29 mouse cellular contexts compared by ENCODE assay signal in the genomic region with DNA sequence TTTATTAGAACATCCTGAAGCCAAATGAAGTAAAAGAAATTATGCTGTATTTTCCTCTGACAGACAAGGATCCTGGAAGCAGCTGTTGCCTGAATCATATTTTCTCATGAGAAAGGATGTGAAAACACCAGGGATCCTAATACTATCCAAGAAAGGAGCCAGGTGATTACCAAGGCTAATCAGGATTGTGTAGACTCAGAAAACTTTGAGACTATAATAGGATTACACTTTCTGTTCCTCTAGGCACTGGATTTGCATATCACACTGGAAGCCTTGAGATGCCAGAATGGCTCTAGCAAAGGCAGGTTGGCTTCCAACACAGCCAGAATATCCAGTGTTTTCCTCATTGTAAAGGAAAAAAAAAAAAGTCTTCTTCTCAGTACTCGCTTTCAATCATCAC.
DNase-seq lines count a peak whose midpoint lies in the region; ATAC-seq and TF ChIP-seq lines count a peak whose summit lies in the region.
"Had no signal": no experiment of that assay in that cellular context is flagged by ENCODE, and none has a peak within 500 bp of the region (broad histone marks: within the 10 kb centered on the region; RNA-seq: fewer than 3 reads in every experiment).

No protein-coding gene starts in this region.

- no peaks in the 10 kb centered on the region for H3K27me3 ChIP-seq in hindbrain, postnatal 0 days (ENCODE audit: insufficient read depth, low read length)
- H3K27me3 ChIP-seq in hindbrain, embryonic 13.5 days: no peaks in the 10 kb centered on the region
- H3K27me3 ChIP-seq in midbrain, embryonic 13.5 days: no peaks in the 10 kb centered on the region
- no peaks in the 10 kb centered on the region for H3K27me3 ChIP-seq in midbrain, embryonic 16.5 days (ENCODE audit: control insufficient read depth, insufficient read depth, low read depth, low read length)
- H3K27me3 ChIP-seq in midbrain, embryonic 14.5 days (ENCODE audit: control insufficient read depth, insufficient read depth, low read length): no peaks in the 10 kb centered on the region
- H3K27me3 ChIP-seq in liver, postnatal 0 days (ENCODE audit: insufficient read depth, low read length): no peaks in the 10 kb centered on the region
- H3K27me3 ChIP-seq: CH12.LX; embryonic facial prominence, embryonic 15.5 days; heart, embryonic 15.5 days; Patski had no signal

- WGBS in hindbrain, postnatal 0 days: 63% methylated on average over 1 of the region's 1 CpGs
- WGBS in hindbrain, embryonic 13.5 days: 76% methylated on average over 1 of the region's 1 CpGs
- WGBS in midbrain, embryonic 13.5 days: 30% methylated on average over 1 of the region's 1 CpGs
- WGBS in midbrain, embryonic 16.5 days: 35% methylated on average over 1 of the region's 1 CpGs
- WGBS in midbrain, embryonic 14.5 days: 33% methylated on average over 1 of the region's 1 CpGs
- 69% methylated on average over 1 of the region's 1 CpGs for WGBS in liver, postnatal 0 days (ENCODE audit: insufficient replicate concordance)

- peak; percentile 3 for DNase-seq in hindbrain, postnatal 0 days (ENCODE audit: low spot score)
- peak; percentile 31 for DNase-seq in midbrain, embryonic 14.5 days
- DNase-seq in liver, postnatal 0 days: no peak
- DNase-seq in thymus, postnatal 25 days: no peak
- DNase-seq: adrenal gland, postnatal 10 days; B cell, adult 2 months; cerebellum, adult 11-12 months; cerebellum, adult 8-10 months; cerebellum, postnatal 10 days; cerebellum, postnatal 36 days; embryo, embryonic 11 days; forebrain, postnatal 0 days; gastrocnemius, adult 2 months; gastrocnemius, postnatal 14 days; heart, adult 11 months; heart, postnatal 10 days; heart, postnatal 36 days had no signal

- no peaks in the 10 kb centered on the region for H3K9me3 ChIP-seq in hindbrain, postnatal 0 days (ENCODE audit: low read length)
- no peaks in the 10 kb centered on the region for H3K9me3 ChIP-seq in hindbrain, embryonic 13.5 days
- no peaks in the 10 kb centered on the region for H3K9me3 ChIP-seq in midbrain, embryonic 13.5 days
- no peaks in the 10 kb centered on the region for H3K9me3 ChIP-seq in midbrain, embryonic 16.5 days (replicated peaks; ENCODE audit: control insufficient read depth, low read length, poor library complexity, severe bottlenecking)
- no peaks in the 10 kb centered on the region for H3K9me3 ChIP-seq in midbrain, embryonic 14.5 days (ENCODE audit: control insufficient read depth, low read length)
- H3K9me3 ChIP-seq in liver, postnatal 0 days (ENCODE audit: low read length): no peaks in the 10 kb centered on the region
- H3K9me3 ChIP-seq: embryonic facial prominence, embryonic 15.5 days; G1E; heart, embryonic 15.5 days; hindbrain, embryonic 10.5 days had no signal

- H3K4me1 ChIP-seq in hindbrain, postnatal 0 days (ENCODE audit: insufficient read depth, low read length): no peaks in the 10 kb centered on the region
- H3K4me1 ChIP-seq in hindbrain, embryonic 13.5 days (replicated peaks): no peaks in the 10 kb centered on the region
- no peaks in the 10 kb centered on the region for H3K4me1 ChIP-seq in midbrain, embryonic 13.5 days (replicated peaks)
- H3K4me1 ChIP-seq in midbrain, embryonic 16.5 days (ENCODE audit: control insufficient read depth, insufficient read depth, low read length): no peaks in the 10 kb centered on the region
- H3K4me1 ChIP-seq in midbrain, embryonic 14.5 days (ENCODE audit: control insufficient read depth, insufficient read depth, low read length): 0 out of 2 replicates have a peak, but pooled peaks cover 3% of the 10 kb centered on the region
- H3K4me1 ChIP-seq in liver, postnatal 0 days (ENCODE audit: insufficient read depth): no peaks in the 10 kb centered on the region
- H3K4me1 ChIP-seq: embryonic facial prominence, embryonic 15.5 days; heart, embryonic 15.5 days; hindbrain, embryonic 10.5 days had no signal

- no peaks in the 10 kb centered on the region for H3K36me3 ChIP-seq in hindbrain, postnatal 0 days (ENCODE audit: insufficient read depth, low read length)
- H3K36me3 ChIP-seq in hindbrain, embryonic 13.5 days: no peaks in the 10 kb centered on the region
- no peaks in the 10 kb centered on the region for H3K36me3 ChIP-seq in midbrain, embryonic 13.5 days
- H3K36me3 ChIP-seq in midbrain, embryonic 16.5 days (ENCODE audit: control insufficient read depth, insufficient read depth, low read length): no peaks in the 10 kb centered on the region
- no peaks in the 10 kb centered on the region for H3K36me3 ChIP-seq in midbrain, embryonic 14.5 days (ENCODE audit: control insufficient read depth, insufficient read depth, low read length)
- H3K36me3 ChIP-seq in liver, postnatal 0 days (replicated peaks; ENCODE audit: insufficient read depth, low read length): no peaks in the 10 kb centered on the region
- H3K36me3 ChIP-seq: embryonic facial prominence, embryonic 15.5 days; G1E; heart, embryonic 15.5 days; hindbrain, embryonic 10.5 days had no signal

- ATAC-seq in hindbrain, postnatal 0 days: no peak
- ATAC-seq in hindbrain, embryonic 13.5 days (ENCODE audit: low FRiP score): no peak
- 0 out of 2 replicates have a peak, but pooled peaks have one; percentile 55 for ATAC-seq in midbrain, embryonic 13.5 days
- no peak for ATAC-seq in midbrain, embryonic 16.5 days
- no peak; the same call in 1 of the 2 replicates for ATAC-seq in midbrain, embryonic 14.5 days (ENCODE audit: low FRiP score, low TSS enrichment)
- ATAC-seq in liver, postnatal 0 days: no peak
- ATAC-seq: forebrain, embryonic 14.5 days; forebrain, postnatal 0 days; Patski had no signal

- H3K4me3 ChIP-seq in hindbrain, postnatal 0 days (ENCODE audit: low read length): no peak overlapping the region
- no peak overlapping the region for H3K4me3 ChIP-seq in hindbrain, embryonic 13.5 days
- no peak overlapping the region for H3K4me3 ChIP-seq in midbrain, embryonic 13.5 days (replicated peaks)
- no peak overlapping the region for H3K4me3 ChIP-seq in midbrain, embryonic 16.5 days (ENCODE audit: low read depth, low read length)
- no peak overlapping the region for H3K4me3 ChIP-seq in midbrain, embryonic 14.5 days (replicated peaks; ENCODE audit: low read depth, low read length)
- H3K4me3 ChIP-seq in liver, postnatal 0 days (ENCODE audit: low read depth, low read length): no peak overlapping the region
- H3K4me3 ChIP-seq: embryonic facial prominence, embryonic 15.5 days; gastrocnemius, adult 2 months; heart, embryonic 15.5 days; hindbrain, embryonic 10.5 days had no signal

- no peak overlapping the region for H3K9ac ChIP-seq in hindbrain, postnatal 0 days (replicated peaks; ENCODE audit: low read length)
- H3K9ac ChIP-seq in hindbrain, embryonic 13.5 days: no peak overlapping the region
- no peak overlapping the region for H3K9ac ChIP-seq in midbrain, embryonic 13.5 days (replicated peaks)
- no peak overlapping the region for H3K9ac ChIP-seq in midbrain, embryonic 16.5 days (ENCODE audit: low read depth, low read length)
- H3K9ac ChIP-seq in midbrain, embryonic 14.5 days (replicated peaks; ENCODE audit: low read length): no peak overlapping the region
- no peak overlapping the region for H3K9ac ChIP-seq in liver, postnatal 0 days (replicated peaks)
- H3K9ac ChIP-seq: embryonic facial prominence, embryonic 15.5 days; forebrain, postnatal 0 days; heart, embryonic 15.5 days; hindbrain, embryonic 14.5 days had no signal

- TF ChIP-seq CTCF in hindbrain, postnatal 0 days (IDR thresholded peaks at IDR 0.05; ENCODE audit: low read depth): no peak
- TF ChIP-seq CTCF in liver, postnatal 0 days (IDR thresholded peaks at IDR 0.05; ENCODE audit: low read depth): no peak

- no peak overlapping the region for H3K27ac ChIP-seq in hindbrain, postnatal 0 days
- H3K27ac ChIP-seq in hindbrain, embryonic 13.5 days: no peak overlapping the region
- H3K27ac ChIP-seq in midbrain, embryonic 13.5 days: no peak overlapping the region
- no peak overlapping the region for H3K27ac ChIP-seq in midbrain, embryonic 16.5 days (ENCODE audit: low read length)
- H3K27ac ChIP-seq in midbrain, embryonic 14.5 days (replicated peaks; ENCODE audit: low read depth, low read length): no peak overlapping the region
- H3K27ac ChIP-seq in liver, postnatal 0 days (ENCODE audit: low read depth): no peak overlapping the region
- H3K27ac ChIP-seq: embryonic facial prominence, embryonic 15.5 days; gastrocnemius, adult 2 months; heart, embryonic 15.5 days; hindbrain, embryonic 10.5 days; hindbrain, embryonic 14.5 days had no signal

- no peak for TF ChIP-seq EP300 in liver, postnatal 0 days (IDR thresholded peaks at IDR 0.05; ENCODE audit: low read depth)

- H3K4me2 ChIP-seq in hindbrain, postnatal 0 days (ENCODE audit: low read depth, low read length): no peak overlapping the region
- no peak overlapping the region for H3K4me2 ChIP-seq in hindbrain, embryonic 13.5 days
- H3K4me2 ChIP-seq in midbrain, embryonic 13.5 days (replicated peaks): no peak overlapping the region
- no peak overlapping the region for H3K4me2 ChIP-seq in midbrain, embryonic 16.5 days (ENCODE audit: low read length)
- H3K4me2 ChIP-seq in midbrain, embryonic 14.5 days (ENCODE audit: low read length): no peak overlapping the region
- H3K4me2 ChIP-seq in liver, postnatal 0 days (ENCODE audit: low read depth, low read length): no peak overlapping the region
- H3K4me2 ChIP-seq: embryonic facial prominence, embryonic 15.5 days; heart, embryonic 11.5 days; heart, embryonic 15.5 days; hindbrain, embryonic 14.5 days had no signal

Comparison
In these comparisons a context has a peak if more than half of its experiments do, and no peak if none do; other contexts are left out.
1. DNase-seq: peak in hindbrain, postnatal 0 days (single experiment) and midbrain, embryonic 14.5 days (single experiment); none in liver, postnatal 0 days (single experiment) and thymus, postnatal 25 days (single experiment).